Mouse (Mus musculus) effector memory CD4-positive, alpha-beta T cell, adult 5 months (primary cell): ENCODE data around the gene Csn1s1. TPM values are rescaled to one million over a fixed set of nuclear protein-coding genes. Genes with fewer than 3 reads are reported as not detected.

ENCODE experiments used
- polyA plus RNA-seq: library from polyadenylated mRNA; unstranded; fragments of 100-300 nt; shearing (Covaris generic); gene quantifications from one replicate; pipeline ENCODE4 v1.2.1, GENCODE M21; 2017

Csn1s1 gene
- polyA plus RNA-seq, result not detected

DNA sequence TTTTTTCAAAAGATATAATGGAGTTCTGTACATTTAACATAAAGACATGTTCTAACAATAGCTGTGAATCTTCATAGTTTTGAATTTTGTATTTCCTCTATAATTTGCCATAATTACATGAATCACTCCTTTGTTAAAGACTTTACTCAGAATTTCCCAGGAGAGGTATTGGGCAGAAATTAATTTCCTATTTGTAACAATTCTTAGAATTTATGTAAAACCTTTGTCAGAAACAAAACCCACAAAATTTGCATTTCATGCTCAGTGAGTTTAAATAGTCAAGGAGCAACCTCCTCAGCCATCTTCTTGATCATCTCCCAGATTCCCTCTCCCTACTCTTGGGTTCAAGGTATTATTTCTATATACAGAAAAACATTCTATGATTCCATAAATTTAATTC lies at the start of gene Csn1s1:
Gene Csn1s1, plus strand, starts transcription at position 301 of the 400 bp plus-strand sequence.

DNA sequence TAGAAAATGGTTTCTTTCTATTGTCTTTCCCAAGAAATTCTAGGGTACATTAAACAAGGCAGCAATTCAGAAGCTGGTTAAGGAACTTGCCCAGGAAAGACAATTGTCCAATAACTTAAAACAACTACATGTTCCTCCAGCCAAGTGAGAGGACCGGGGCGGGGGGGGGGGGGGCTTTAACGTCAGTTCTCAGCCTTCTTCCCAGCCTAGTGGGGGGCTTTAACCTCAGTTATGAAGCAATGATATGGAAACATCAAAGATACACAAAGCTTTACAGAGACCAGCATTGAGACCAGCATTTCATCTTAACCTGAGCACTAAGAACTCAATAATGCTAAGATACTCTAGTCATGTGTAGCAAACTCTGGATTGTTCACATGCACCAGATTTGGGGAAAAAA lies 33.5 kb downstream of the Csn1s1 start, which contains the start of gene Csn2:
Gene Csn2, minus strand, starts transcription at position 101 of the 400 bp plus-strand sequence.

Other genes starting within 250 kb of the Csn1s1 start
- gene Ugt2b38, start 242.0 kb upstream of the Csn1s1 start, polyA plus RNA-seq, result not detected
- not detected for gene Ugt2a2, start 183.9 kb upstream of the Csn1s1 start, polyA plus RNA-seq
- not detected for gene Gm43638, start 179.4 kb upstream of the Csn1s1 start, polyA plus RNA-seq
- not detected for gene Ugt2a1, start 175.3 kb upstream of the Csn1s1 start, polyA plus RNA-seq
- not detected for gene Sult1b1, start 128.0 kb upstream of the Csn1s1 start, polyA plus RNA-seq
- gene Sult1d1, start 97.2 kb upstream of the Csn1s1 start, polyA plus RNA-seq, result not detected
- not detected for gene Sult1e1, start 74.6 kb upstream of the Csn1s1 start, polyA plus RNA-seq
- gene Csn2, start 33.4 kb downstream of the Csn1s1 start, polyA plus RNA-seq, result not detected
- gene Csn1s2a, start 108.4 kb downstream of the Csn1s1 start, polyA plus RNA-seq, result not detected
- 0.17 TPM for gene Csn1s2b, start 141.9 kb downstream of the Csn1s1 start, polyA plus RNA-seq
- not detected for gene Prr27, start 159.5 kb downstream of the Csn1s1 start, polyA plus RNA-seq
- gene Odam, start 218.8 kb downstream of the Csn1s1 start, polyA plus RNA-seq, result not detected